Mouse (Mus musculus) embryonic facial prominence, embryonic 11.5 days (tissue): ENCODE results near the gene BC051019. TPM values are rescaled to one million over a fixed set of nuclear protein-coding genes. Genes with fewer than 3 reads are reported as not detected.

Experiments
- ATAC-seq: fragments of 200-750 bp; cut with Nextera tagmentation; replicated peaks from 2 replicates; pipeline ENCODE4 v1.8.0; 2017; ENCODE audit warnings: low read depth; ENCODE audit not compliant: insufficient number of reproducible peaks, low FRiP score, low TSS enrichment
- DNase-seq: peaks from one replicate; pipeline ENCODE4 v3.0.0-alpha.2; 2015; ENCODE audit warnings: low spot score
- H3K27ac ChIP-seq: fragments of 300-500 bp; sonication (generic); replicated peaks from 2 replicates; pipeline ENCODE4 v1.5.1; 2014; ENCODE audit warnings: mild to moderate bottlenecking, low read depth, low read length, control low read depth
- H3K27me3 ChIP-seq: fragments of 300-500 bp; sonication (generic); 2 replicates; pipeline ENCODE4 v1.6.1; 2014; ENCODE audit warnings: mild to moderate bottlenecking, low read length, moderate library complexity, mixed read lengths; ENCODE audit not compliant: control insufficient read depth, insufficient read depth
- H3K36me3 ChIP-seq: fragments of 300-500 bp; sonication (generic); replicated peaks from 2 replicates; pipeline ENCODE4 v1.6.1; 2014; ENCODE audit warnings: low read depth, mild to moderate bottlenecking, low read length, moderate library complexity, mixed read lengths; ENCODE audit not compliant: control insufficient read depth, insufficient read depth
- H3K4me1 ChIP-seq: fragments of 300-500 bp; sonication (generic); 2 replicates; pipeline ENCODE4 v1.6.1; 2014; ENCODE audit warnings: low read length, mixed read lengths; ENCODE audit not compliant: control insufficient read depth, insufficient read depth
- H3K4me2 ChIP-seq: fragments of 300-500 bp; sonication (generic); 2 replicates; pipeline ENCODE4 v1.6.1; 2014; ENCODE audit warnings: low read depth, mild to moderate bottlenecking, control low read depth, low read length, moderate library complexity
- H3K4me3 ChIP-seq: fragments of 300-500 bp; sonication (generic); 2 replicates; pipeline ENCODE4 v1.5.1; 2014; ENCODE audit warnings: low read depth, low read length, control low read depth
- H3K9ac ChIP-seq: fragments of 300-500 bp; sonication (generic); replicated peaks from 2 replicates; pipeline ENCODE4 v1.6.1; 2014; ENCODE audit warnings: mild to moderate bottlenecking, control low read depth, low read length
- H3K9me3 ChIP-seq: fragments of 300-500 bp; sonication (generic); replicated peaks from 2 replicates; pipeline ENCODE4 v1.6.1; 2016; ENCODE audit warnings: mild to moderate bottlenecking, low read length, inconsistent platforms, mixed read lengths; ENCODE audit not compliant: control insufficient read depth
- WGBS: fragments of 180-500 bp; shearing (Covaris S2); extraction: QIAGEN DNeasy Blood & Tissue Kit; methylation state at CpG from one replicate; pipeline ENCODE4 v1.1.7; 2014; 5-methylcytosine and 5-hydroxymethylcytosine counted together
- polyA plus RNA-seq: library from polyadenylated mRNA; unstranded; fragments of >200 nt; fragmentation: Nextera tagmentation; extraction: Ambion mirVana; gene quantifications from 2 replicates; pipeline ENCODE4 v1.2.1, GENCODE M21; 2014

The BC051019 gene
- polyA plus RNA-seq, 1 experiment from 2014 or later = not detected

- Histone ChIP-seq H3K4me1 (no peaks in the 10 kb centered on the region), H3K36me3 (no peaks in the 10 kb centered on the region), H3K9me3 (no peaks in the 10 kb centered on the region), H3K4me2 (peak within 1 kb of the TSS; percentile 90), H3K4me3 (peak within 1 kb of the TSS; percentile 82), H3K9ac (peak within 1 kb of the TSS; percentile 89), H3K27ac (peak within 1 kb of the TSS; percentile 43; the same call in 1 of the 2 replicates), H3K27me3 (no peaks in the 10 kb centered on the region)
- ATAC-seq (peak; percentile 87), DNase-seq (peak; percentile 81)
- WGBS = under 1% methylated on average over 72 of the region's 74 CpGs
These were observed 28.6 kb upstream of the BC051019 start, which contains the start of gene Tmem9b for GRCm38 (mm10) chr7:109752008-109752925. TSS of gene Tmem9b (minus strand) at chr7:109752875.

- ATAC-seq = peak; percentile 73; the same call in 1 of the 2 replicates
- Histone ChIP-seq H3K4me2 (peak overlapping the region; percentile 90), H3K4me1 (no peaks in the 10 kb centered on the region), H3K9me3 (no peaks in the 10 kb centered on the region), H3K9ac (peak overlapping the region; percentile 89), H3K36me3 (no peaks in the 10 kb centered on the region), H3K27me3 (no peaks in the 10 kb centered on the region), H3K4me3 (peak overlapping the region; percentile 82), H3K27ac (no peak overlapping the region)
- 3% methylated on average over 13 of the region's 13 CpGs for WGBS
- no peak for DNase-seq
These were observed 27.9 kb upstream of the BC051019 start for GRCm38 (mm10) chr7:109751427-109752007.

- no peak overlapping the region for H3K9ac ChIP-seq
- no peak overlapping the region for H3K4me2 ChIP-seq
- H3K4me3 ChIP-seq = no peak overlapping the region
- H3K36me3 ChIP-seq = no peaks in the 10 kb centered on the region
- DNase-seq (no peak), ATAC-seq (no peak)
- H3K9me3 ChIP-seq = no peaks in the 10 kb centered on the region
- H3K4me1 ChIP-seq = no peaks in the 10 kb centered on the region
- H3K27ac ChIP-seq = no peak overlapping the region
- 57% methylated on average over 1 of the region's 1 CpGs for WGBS
- no peaks in the 10 kb centered on the region for H3K27me3 ChIP-seq
These were observed 24.1 kb upstream of the BC051019 start for GRCm38 (mm10) chr7:109747747-109748146.

GRCm38 (mm10) chr7:109741703-109742102 lies 18.1 kb upstream of the BC051019 start:
- no peaks in the 10 kb centered on the region for H3K36me3 ChIP-seq
- no peaks in the 10 kb centered on the region for H3K27me3 ChIP-seq
- no peak overlapping the region for H3K9ac ChIP-seq
- H3K9me3 ChIP-seq = no peaks in the 10 kb centered on the region
- H3K4me2 ChIP-seq = no peak overlapping the region
- DNase-seq = no peak
- no peak overlapping the region for H3K4me3 ChIP-seq
- H3K27ac ChIP-seq = no peak overlapping the region
- no peaks in the 10 kb centered on the region for H3K4me1 ChIP-seq
- WGBS = 88% methylated on average over 4 of the region's 4 CpGs
- ATAC-seq = no peak

DNA sequence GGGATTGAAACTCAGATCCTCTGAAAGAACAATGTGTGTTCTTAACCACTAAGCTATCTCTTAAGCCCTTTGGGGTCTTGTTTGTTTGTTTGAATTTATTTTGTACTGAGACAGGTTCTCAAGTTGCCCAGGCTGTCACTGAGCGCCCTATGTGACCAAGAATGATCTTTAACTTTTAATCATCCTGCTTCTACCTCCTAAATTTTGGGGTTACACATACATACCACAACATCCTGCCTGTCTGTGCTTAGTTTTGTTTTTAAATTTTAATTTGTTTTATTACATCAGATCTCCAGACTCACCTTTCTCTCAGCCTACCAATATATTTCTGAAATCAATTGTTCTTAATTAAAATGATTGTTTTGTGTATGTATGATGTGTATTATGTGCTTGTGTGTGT lies 17.4 kb upstream of the BC051019 start:
- no peak overlapping the region for H3K9ac ChIP-seq
- H3K36me3 ChIP-seq = no peaks in the 10 kb centered on the region
- DNase-seq (no peak), ATAC-seq (no peak)
- H3K27me3 ChIP-seq = no peaks in the 10 kb centered on the region
- no peaks in the 10 kb centered on the region for H3K9me3 ChIP-seq
- no peak overlapping the region for H3K27ac ChIP-seq
- no peak overlapping the region for H3K4me3 ChIP-seq
- H3K4me1 ChIP-seq = no peaks in the 10 kb centered on the region
- 81% methylated on average over 1 of the region's 1 CpGs for WGBS
- no peak overlapping the region for H3K4me2 ChIP-seq

DNA sequence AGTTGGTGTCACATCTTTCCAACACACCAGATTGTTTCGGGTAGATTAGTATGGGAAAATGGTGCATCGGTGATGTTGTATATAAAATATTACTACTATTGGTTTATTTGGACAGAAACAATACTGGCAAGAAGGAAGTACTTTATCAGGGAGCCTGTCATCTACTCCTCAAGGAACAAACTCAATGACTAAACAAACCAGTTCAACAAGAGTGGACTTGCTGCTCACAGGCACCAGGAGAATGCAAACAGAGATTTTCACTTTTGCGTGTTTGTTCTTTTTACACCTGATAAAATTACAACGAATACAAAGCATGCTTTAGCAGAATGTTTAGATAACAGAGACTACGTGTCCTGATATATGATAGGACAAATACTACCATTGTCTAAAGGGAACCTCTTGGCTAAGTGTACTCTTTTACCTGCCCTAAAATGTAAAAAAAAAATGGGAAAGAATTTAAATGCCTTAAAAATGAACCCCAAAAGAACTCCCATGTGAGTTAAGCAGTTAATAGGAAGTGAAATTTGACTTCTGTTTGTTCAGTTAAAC lies 16.2 kb upstream of the BC051019 start:
- Histone ChIP-seq H3K4me3 (no peak overlapping the region), H3K4me1 (no peaks in the 10 kb centered on the region), H3K27me3 (no peaks in the 10 kb centered on the region), H3K27ac (no peak overlapping the region), H3K9me3 (no peaks in the 10 kb centered on the region), H3K4me2 (no peak overlapping the region), H3K9ac (no peak overlapping the region), H3K36me3 (no peaks in the 10 kb centered on the region)
- ATAC-seq (no peak), DNase-seq (peak; percentile 7)
- WGBS = 79% methylated on average over 5 of the region's 5 CpGs

GRCm38 (mm10) chr7:109734806-109735205 lies 11.2 kb upstream of the BC051019 start:
- Histone ChIP-seq H3K4me3 (no peak overlapping the region), H3K9ac (no peak overlapping the region), H3K27me3 (no peaks in the 10 kb centered on the region), H3K27ac (no peak overlapping the region), H3K9me3 (no peaks in the 10 kb centered on the region), H3K4me2 (no peak overlapping the region), H3K36me3 (no peaks in the 10 kb centered on the region), H3K4me1 (no peaks in the 10 kb centered on the region)
- ATAC-seq (no peak), DNase-seq (no peak)
- WGBS = 89% methylated on average over 4 of the region's 4 CpGs

DNA sequence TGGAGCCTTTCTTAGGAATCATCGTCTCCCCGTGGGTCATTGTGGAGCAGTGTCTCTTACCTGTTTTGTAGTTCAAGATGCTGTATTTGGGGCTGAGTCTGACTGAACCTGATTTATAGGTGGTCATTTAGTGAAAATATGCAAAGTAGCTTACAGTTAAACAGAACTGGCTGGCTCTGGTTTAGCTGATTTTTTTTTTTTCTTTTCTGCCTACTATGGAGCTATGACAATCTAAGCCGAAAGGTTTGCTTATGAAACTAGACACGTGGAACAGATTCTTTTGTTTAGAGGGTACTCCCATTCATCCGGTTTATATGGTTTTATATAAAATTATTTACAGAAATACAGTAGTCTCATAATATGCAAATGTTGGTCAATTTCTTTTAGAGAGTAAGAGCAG lies 8.0 kb upstream of the BC051019 start, which contains the start of gene Ascl3:
Ascl3 (minus strand) TSS at position 101 of the 400 bp plus-strand sequence.
- WGBS = 87% methylated on average over 5 of the region's 5 CpGs
- H3K9ac ChIP-seq = no peak within 1 kb of the TSS
- no peak within 1 kb of the TSS for H3K4me3 ChIP-seq
- ATAC-seq (no peak), DNase-seq (no peak)
- H3K4me1 ChIP-seq = no peaks in the 10 kb centered on the region
- no peaks in the 10 kb centered on the region for H3K36me3 ChIP-seq
- H3K9me3 ChIP-seq = no peaks in the 10 kb centered on the region
- H3K27ac ChIP-seq = no peak within 1 kb of the TSS
- no peaks in the 10 kb centered on the region for H3K27me3 ChIP-seq
- no peak within 1 kb of the TSS for H3K4me2 ChIP-seq
